Mouse (Mus musculus) A20 (cell line): ENCODE results near the gene Ern1.

Experiments used
- DNase-seq: peaks from one replicate; pipeline ENCODE4 v3.0.0-alpha.2; 2011; ENCODE audit warnings: low read depth, low spot score

The Ern1 gene

DNA sequence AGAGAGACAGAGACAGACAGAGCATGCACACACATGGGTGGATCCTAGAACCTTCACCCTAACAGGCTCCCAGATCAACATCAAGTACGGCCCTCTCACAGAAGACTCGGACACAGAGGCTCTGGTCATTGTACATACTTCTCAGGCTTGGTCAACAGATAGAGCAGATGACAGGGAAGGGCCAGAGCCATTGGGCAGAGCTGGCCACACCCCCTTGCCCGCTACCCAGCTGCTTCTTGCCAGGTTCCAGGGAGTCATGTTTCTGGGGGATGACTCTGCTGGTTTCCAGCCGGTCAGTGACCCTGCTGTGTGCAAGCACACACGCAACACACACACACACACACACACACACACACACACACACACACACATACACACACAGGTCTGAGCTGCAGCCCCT is 136.8 kb downstream of the Ern1 start:
- no peak for DNase-seq

DNA sequence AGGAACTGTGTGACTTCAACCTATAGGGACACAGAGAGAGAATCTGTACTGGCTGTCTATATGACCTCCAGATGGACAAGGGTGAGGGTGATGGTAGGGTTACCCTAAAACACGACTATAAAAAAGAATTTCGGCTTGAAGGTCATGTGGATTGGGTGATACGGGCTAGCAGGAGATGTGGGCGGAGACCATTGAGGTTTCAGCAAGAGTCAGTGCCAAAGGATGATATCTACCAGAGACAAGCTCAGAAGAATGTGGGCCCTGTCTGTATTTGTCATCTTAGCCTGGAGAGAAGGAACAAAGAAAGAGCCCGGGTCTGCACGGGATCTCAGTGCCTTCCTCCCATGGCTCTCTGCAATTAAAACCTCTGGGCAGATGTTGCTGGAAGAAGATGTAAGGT is 137.9 kb downstream of the Ern1 start:
- DNase-seq: no peak

DNA sequence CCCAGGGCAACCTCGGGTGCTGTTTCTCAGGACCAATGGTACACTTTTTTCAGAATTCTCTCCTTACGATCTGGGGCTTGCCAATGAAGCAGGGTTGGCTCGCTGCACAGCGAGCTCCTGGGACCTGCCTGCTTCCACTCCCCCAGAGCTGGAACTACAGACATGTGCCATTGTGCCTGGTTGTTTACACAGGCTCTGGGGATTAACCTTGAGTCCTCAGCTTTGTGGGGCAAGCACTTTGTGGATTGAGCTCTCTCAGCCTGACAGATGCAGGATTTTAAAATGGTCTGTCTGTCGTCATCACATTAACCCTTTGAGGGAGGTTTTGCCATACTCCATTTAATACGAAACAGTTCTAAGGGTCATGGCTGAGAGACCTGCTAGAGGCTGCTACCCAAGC is 142.7 kb downstream of the Ern1 start:
- no peak for DNase-seq
